ENCODE assay signal across 8 mouse cellular contexts in the genomic region with DNA sequence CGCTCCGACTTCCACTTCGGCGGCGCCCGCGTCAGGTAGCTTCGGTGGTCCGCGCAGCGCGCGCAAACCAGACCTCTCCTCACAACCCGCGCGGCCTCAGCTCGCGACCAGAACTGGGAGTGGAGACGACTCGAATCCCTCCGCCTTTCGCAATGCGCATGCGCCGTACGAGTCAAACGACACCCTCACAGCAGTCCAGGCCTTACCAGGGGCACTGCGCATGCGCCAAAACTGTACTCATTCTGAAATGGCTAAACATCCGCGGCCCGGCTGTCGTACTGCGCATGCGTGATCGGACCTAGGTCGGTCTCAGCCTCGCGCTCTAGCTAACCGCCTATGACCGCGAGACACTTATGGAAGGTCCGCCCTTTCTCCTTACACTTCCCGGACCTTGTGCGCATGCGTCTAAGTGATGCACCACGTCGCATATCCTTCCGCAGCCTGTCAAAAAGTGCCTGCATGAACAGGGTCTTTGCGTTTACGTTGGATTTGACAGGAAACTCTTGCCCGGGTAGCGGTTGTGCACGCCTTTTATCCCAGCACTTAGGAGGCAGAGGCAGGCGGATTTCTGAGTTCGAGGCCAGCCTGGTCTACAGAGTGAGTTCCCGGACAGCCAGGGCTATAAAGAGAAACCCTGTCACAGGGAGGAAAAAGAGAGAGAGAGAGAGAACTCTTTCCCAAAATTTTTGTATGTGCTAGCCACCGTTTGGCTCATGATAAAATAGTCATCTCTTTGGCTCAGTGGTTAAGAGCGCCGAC. TPM values are rescaled to one million over a fixed set of nuclear protein-coding genes. Genes with fewer than 3 reads are reported as not detected.
DNase-seq lines count a peak whose midpoint lies in the region; ATAC-seq lines count a peak whose summit lies in the region.

TSS of gene Snrnp70 (minus strand) at position 165 of the 759 bp plus-strand sequence.

- intact Hi-C loops in heart, postnatal 14 days (cut with DNase I) = loop anchor here (10.0 kb wide), 1 partner anchor 331 kb away; the partner anchor contains the start of genes Nosip and Prrg2

- H3K4me3 ChIP-seq in forebrain, embryonic 14.5 days (ENCODE audit: low read depth, low read length) = peak within 1 kb of the TSS; percentile 65
- peak within 1 kb of the TSS; percentile 63 for H3K4me3 ChIP-seq in neural tube, embryonic 15.5 days (replicated peaks)

- H3K4me1 ChIP-seq in forebrain, embryonic 14.5 days (ENCODE audit: control insufficient read depth, insufficient read depth, low read length) = peaks cover 20% of the 10 kb centered on the region
- peaks cover 28% of the 10 kb centered on the region for H3K4me1 ChIP-seq in neural tube, embryonic 15.5 days

- H3K27me3 ChIP-seq in forebrain, embryonic 14.5 days (replicated peaks; ENCODE audit: control insufficient read depth, insufficient read depth, low read length) = no peaks in the 10 kb centered on the region
- no peaks in the 10 kb centered on the region for H3K27me3 ChIP-seq in neural tube, embryonic 15.5 days (replicated peaks)

- H3K4me2 ChIP-seq in forebrain, embryonic 14.5 days (ENCODE audit: low read length) = peak within 1 kb of the TSS; percentile 100
- H3K4me2 ChIP-seq in neural tube, embryonic 15.5 days = peak within 1 kb of the TSS; percentile 70

- peaks cover 18% of the 10 kb centered on the region for H3K36me3 ChIP-seq in forebrain, embryonic 14.5 days (ENCODE audit: control insufficient read depth, insufficient read depth, low read length)
- peaks cover 13% of the 10 kb centered on the region for H3K36me3 ChIP-seq in neural tube, embryonic 15.5 days

- H3K9me3 ChIP-seq in forebrain, embryonic 14.5 days (replicated peaks; ENCODE audit: control insufficient read depth, low read length) = no peaks in the 10 kb centered on the region
- H3K9me3 ChIP-seq in neural tube, embryonic 15.5 days (replicated peaks) = no peaks in the 10 kb centered on the region

- peak; percentile 100 for DNase-seq in ES-CJ7 (ENCODE audit: low read depth, low spot score)
- DNase-seq in cerebellum, adult 11 months = peak; percentile 100
- peak; percentile 100 for DNase-seq in forebrain, embryonic 14.5 days (ENCODE audit: low spot score)
- DNase-seq in heart, postnatal 14 days = peak; percentile 100
- DNase-seq in layer of hippocampus, adult 11-12 months (ENCODE audit: low spot score) = peak; percentile 100
- DNase-seq in lung, adult 18-20 months = peak; percentile 100
- peak; percentile 100 for DNase-seq in testis, postnatal 14 days (ENCODE audit: low spot score)

- H3K27ac ChIP-seq in forebrain, embryonic 14.5 days (ENCODE audit: low read depth, low read length) = peak within 1 kb of the TSS; percentile 97
- H3K27ac ChIP-seq in neural tube, embryonic 15.5 days (replicated peaks) = peak within 1 kb of the TSS; percentile 95

- H3K9ac ChIP-seq in forebrain, embryonic 14.5 days (ENCODE audit: low read length) = peak within 1 kb of the TSS; percentile 84
- peak within 1 kb of the TSS; percentile 78 for H3K9ac ChIP-seq in neural tube, embryonic 15.5 days (replicated peaks)

- under 1% methylated on average over 60 of the region's 60 CpGs for WGBS in forebrain, embryonic 14.5 days
- under 1% methylated on average over 60 of the region's 60 CpGs for WGBS in neural tube, embryonic 15.5 days

- peak; percentile 97 for ATAC-seq in forebrain, embryonic 14.5 days
- peak; percentile 97 for ATAC-seq in neural tube, embryonic 15.5 days (ENCODE audit: low FRiP score)

RNA-seq across cellular contexts. Expression of gene Snrnp70, which starts in this region (rescaled TPM):
- polyA plus RNA-seq in forebrain, embryonic 14.5 days (2014; fragmentation: Nextera tagmentation; extraction: Ambion mirVana) = 95.7 and 99.4 TPM in 2 replicates
- 100 to 1,000 TPM; 126 to 138 TPM for total RNA-seq in heart, postnatal 14 days (2021)
- 166 and 190 TPM in 2 replicates for polyA plus RNA-seq in neural tube, embryonic 15.5 days (2015; fragmentation: Nextera tagmentation; extraction: Ambion mirVana)

Comparison
In these comparisons a context has a peak if more than half of its experiments do, and no peak if none do; other contexts are left out.
1. Peak in every context shown above with its lines: DNase-seq, ATAC-seq, H3K4me3 ChIP-seq and H3K27ac ChIP-seq.